Mouse (Mus musculus) gastrocnemius, adult 2 months (tissue): ENCODE measurements around the gene Zfp212. TPM values are rescaled to one million over a fixed set of nuclear protein-coding genes. Genes with fewer than 3 reads are reported as not detected.

Experiments
- DNase-seq: peaks from one replicate; pipeline ENCODE4 v3.0.0; 2022
- H3K27ac ChIP-seq: fragments of 200-600 bp; 2 replicates; pipeline ENCODE4 v1.8.1; 2022; ENCODE audit warnings: mild to moderate bottlenecking
- H3K4me3 ChIP-seq: fragments of 200-600 bp; 2 replicates; pipeline ENCODE4 v1.8.1; 2022; ENCODE audit warnings: mild to moderate bottlenecking, moderate library complexity
- CTCF ChIP-seq: fragments of 200-600 bp; IDR thresholded peaks from 2 replicates; pipeline ENCODE4 v1.8.1; 2022; ENCODE audit warnings: antibody characterized with exemption, mild to moderate bottlenecking, moderate library complexity
- intact Hi-C: fragments of 180-260 bp; cut with DNase I; formaldehyde crosslinking; loops from one replicate; pipeline ENCODE4 v1.15.1; 2025
- total RNA-seq, 2 experiments: library from RNA; stranded (reverse); gene quantifications; 2 replicates each; pipeline ENCODE4 v1.2.3; 2021

Zfp212 gene
- total RNA-seq, 2 experiments from 2014 or later: 7.8 to 10.0 TPM

DNA sequence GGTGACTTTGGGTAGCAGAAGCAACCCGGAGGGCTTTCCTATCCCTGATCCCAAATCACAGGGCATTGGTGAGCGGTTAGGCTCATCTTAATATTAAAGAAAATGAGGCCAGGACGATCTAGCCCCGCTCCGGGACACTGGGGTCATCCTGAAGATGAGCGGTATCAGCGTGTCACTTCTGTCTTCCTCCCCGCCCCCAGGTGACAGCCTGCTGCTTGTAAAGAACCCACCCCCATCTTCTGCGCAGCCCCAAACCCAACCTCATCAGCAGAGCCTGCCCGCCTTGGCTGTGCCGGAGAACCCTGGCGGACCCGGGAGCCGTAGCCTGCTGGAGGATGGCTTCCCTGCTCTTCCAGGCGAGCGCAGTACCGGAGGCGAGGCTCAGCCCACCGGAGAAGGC, 15.9 kb upstream of the Zfp212 start:
- no peak for TF ChIP-seq CTCF
- Histone ChIP-seq H3K27ac (no peak overlapping the region), H3K4me3 (no peak overlapping the region)
- no peak for DNase-seq
- intact Hi-C loops: no loop called here

DNA sequence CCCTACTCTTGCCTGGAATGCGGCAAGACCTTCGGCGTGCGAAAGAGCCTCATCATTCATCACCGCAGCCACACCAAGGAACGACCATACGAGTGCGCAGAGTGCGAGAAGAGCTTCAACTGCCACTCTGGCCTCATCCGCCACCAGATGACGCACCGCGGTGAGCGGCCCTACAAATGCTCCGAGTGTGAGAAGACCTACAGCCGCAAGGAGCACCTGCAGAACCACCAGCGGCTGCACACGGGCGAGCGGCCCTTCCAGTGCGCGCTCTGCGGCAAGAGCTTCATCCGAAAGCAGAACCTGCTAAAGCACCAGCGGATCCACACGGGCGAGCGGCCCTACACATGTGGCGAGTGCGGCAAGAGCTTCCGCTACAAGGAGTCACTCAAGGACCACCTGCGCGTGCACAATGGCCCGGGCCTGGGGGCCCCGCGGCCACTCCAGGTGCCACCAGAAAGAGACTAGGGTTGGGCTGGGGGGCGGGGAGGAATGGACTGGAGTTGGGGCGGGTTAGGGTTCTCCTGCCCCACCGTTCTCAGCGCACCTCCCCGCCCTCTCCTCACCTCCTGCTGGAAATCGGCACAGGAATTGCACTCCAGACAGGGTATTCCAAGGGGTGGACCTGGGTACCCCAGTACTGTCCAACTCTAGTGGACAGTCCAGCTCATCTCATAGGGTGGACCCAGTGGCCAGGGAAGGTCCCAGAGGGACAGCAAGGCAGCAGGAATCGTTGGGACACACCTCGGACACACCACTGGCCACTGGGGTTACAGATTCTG, 15.2 kb upstream of the Zfp212 start:
- H3K27ac ChIP-seq: no peak overlapping the region
- intact Hi-C loops: no loop called here
- no peak for DNase-seq
- no peak overlapping the region for H3K4me3 ChIP-seq
- no peak for TF ChIP-seq CTCF

DNA sequence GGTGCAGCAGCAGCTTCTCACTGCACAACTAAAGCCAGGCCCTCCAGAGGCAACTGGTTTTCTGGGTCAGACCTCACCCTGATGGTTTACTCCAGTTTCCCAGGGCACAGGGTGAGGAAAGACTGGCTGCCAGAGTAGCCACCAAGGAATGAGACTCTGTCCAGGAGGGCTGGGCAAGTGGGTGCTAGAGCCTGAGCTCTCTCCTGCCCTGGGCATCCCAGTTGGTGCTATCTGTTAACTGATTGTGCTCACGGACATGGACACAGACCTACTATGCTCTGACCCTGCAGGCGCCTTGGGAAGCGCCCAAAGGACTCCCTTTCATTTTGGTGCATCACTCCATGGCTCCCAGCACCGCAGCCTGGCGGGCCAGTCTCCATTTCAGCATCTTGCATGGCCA, 13.9 kb upstream of the Zfp212 start:
- TF ChIP-seq CTCF: no peak

GRCm38 (mm10) chr6:47909007-47909406, 11.3 kb upstream of the Zfp212 start:
- TF ChIP-seq CTCF: no peak
- intact Hi-C loops: no loop called here
- no peak overlapping the region for H3K4me3 ChIP-seq
- H3K27ac ChIP-seq: no peak overlapping the region
- DNase-seq: no peak

More for the DNA sequence above, 13.9 kb upstream of the Zfp212 start:
- intact Hi-C loops: no loop called here
- no peak for DNase-seq
- no peak overlapping the region for H3K4me3 ChIP-seq
- no peak overlapping the region for H3K27ac ChIP-seq

- no peak for TF ChIP-seq CTCF
- intact Hi-C loops: no loop called here
Observed at GRCm38 (mm10) chr6:47911650-47912049, 8.6 kb upstream of the Zfp212 start.

GRCm38 (mm10) chr6:47912991-47913390, 7.3 kb upstream of the Zfp212 start:
- DNase-seq: no peak
- Histone ChIP-seq H3K4me3 (no peak overlapping the region), H3K27ac (no peak overlapping the region)
- intact Hi-C loops: no loop called here
- TF ChIP-seq CTCF: no peak

More at GRCm38 (mm10) chr6:47911650-47912049, 8.6 kb upstream of the Zfp212 start:
- Histone ChIP-seq H3K27ac (no peak overlapping the region), H3K4me3 (no peak overlapping the region)
- no peak for DNase-seq

DNA sequence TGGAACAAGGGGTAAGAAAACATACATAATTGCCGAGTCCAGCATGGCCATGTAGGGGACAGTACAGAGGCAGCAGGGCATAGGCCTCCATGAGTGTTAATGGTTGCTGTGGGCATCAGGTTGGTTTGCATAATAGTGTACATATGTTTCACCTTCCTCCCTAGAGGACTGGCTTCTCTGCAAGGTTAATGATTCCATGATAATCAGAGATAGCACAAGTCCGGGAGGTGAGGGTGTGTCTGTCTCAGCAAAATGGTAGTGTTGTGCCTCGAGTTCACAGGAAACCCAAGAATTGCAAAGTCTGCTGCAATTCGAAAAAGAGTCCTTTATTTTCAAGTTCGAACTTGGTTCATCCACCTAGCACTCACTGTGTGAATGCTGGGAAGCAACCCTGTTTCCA, 3.2 kb upstream of the Zfp212 start:
- intact Hi-C loops: no loop called here
- no peak for TF ChIP-seq CTCF
- DNase-seq: no peak
- Histone ChIP-seq H3K4me3 (no peak overlapping the region), H3K27ac (no peak overlapping the region)

GRCm38 (mm10) chr6:47918768-47919274, 1.5 kb upstream of the Zfp212 start:
- Histone ChIP-seq H3K27ac (no peak overlapping the region), H3K4me3 (no peak overlapping the region)
- intact Hi-C loops: no loop called here
- DNase-seq: no peak
- TF ChIP-seq CTCF: no peak

GRCm38 (mm10) chr6:47919646-47920446, 430 bp upstream of the Zfp212 start:
- peak overlapping the region; percentile 98 for H3K27ac ChIP-seq
- intact Hi-C loops: no loop called here
- H3K4me3 ChIP-seq: peak overlapping the region; percentile 78
- no peak for DNase-seq
- TF ChIP-seq CTCF: no peak

DNA sequence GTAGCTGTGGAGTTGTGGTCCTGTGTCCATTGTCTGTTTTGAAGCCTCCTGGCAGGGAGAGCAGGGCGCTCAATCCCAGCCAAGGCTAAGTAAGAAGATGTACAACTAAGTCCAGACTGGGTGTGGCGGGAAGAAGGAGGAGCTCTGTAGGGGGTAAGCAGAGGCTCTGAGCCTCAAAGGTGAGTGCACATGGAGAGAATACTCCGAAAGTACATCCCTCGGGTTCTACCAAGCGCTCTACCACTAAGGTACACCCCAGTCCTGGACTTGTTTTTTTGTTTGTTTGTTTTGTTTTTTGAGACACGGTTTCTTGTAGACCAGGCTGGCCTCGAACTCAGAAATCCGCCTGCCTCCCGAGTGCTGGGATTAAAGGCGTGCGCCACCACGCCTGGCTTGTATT, 22.2 kb downstream of the Zfp212 start:
- DNase-seq: no peak
- no peak for TF ChIP-seq CTCF
- intact Hi-C loops: no loop called here
- peak overlapping the region; percentile 75 for H3K27ac ChIP-seq
- H3K4me3 ChIP-seq: peak overlapping the region; percentile 71

- Histone ChIP-seq H3K27ac (peak overlapping the region; percentile 75), H3K4me3 (peak overlapping the region; percentile 71)
- TF ChIP-seq CTCF: peak; percentile 76
- intact Hi-C loops: no loop called here
- DNase-seq: peak; percentile 89
Observed at GRCm38 (mm10) chr6:47943021-47943691, 22.9 kb downstream of the Zfp212 start.

DNA sequence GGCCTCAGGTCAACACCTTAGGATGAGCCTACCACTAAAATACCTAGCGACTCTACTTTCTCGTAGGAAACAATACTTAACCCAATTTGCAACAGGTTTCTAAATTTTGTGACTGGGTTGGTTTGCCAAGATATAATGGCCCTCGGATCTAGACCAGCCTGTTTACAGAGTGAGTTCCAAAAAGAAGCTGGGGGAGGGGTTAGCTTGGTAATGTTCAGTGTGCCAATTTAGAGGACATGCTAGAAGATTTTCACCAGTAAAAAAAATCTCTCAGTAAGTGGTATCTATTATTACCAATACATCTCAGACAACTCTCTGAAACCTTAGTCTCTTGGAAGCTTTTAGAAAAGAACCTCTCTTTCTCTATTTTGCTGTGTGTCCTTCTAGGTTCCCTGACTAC, 23.4 kb downstream of the Zfp212 start:
- Histone ChIP-seq H3K27ac (no peak overlapping the region), H3K4me3 (peak overlapping the region; percentile 71)
- DNase-seq: no peak
- no peak for TF ChIP-seq CTCF
- intact Hi-C loops: no loop called here

DNA sequence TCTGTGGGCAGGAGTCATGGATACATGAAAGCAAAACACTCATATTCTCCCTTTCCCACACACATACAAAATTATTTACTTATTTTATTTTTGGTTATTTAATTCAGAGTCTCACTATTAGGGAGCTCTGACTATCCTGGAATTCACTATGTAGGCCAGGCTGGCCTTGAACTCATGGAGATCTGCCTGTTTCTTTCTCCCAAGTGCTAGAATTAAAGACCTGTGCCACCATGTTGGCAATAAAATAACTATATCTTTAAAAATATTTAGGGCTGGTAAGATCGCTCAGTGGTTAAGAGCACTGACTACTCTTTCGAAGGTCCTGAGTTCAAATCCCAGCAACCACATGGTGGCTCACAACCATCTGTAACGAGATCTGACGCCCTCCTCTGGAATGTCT, 27.1 kb downstream of the Zfp212 start:
- H3K4me3 ChIP-seq: no peak overlapping the region
- intact Hi-C loops: no loop called here
- no peak for TF ChIP-seq CTCF
- no peak overlapping the region for H3K27ac ChIP-seq
- DNase-seq: no peak
